Mouse (Mus musculus) heart, postnatal 25 days (tissue): Measurements from ENCODE around the gene Ssbp2. TPM values are rescaled to one million over a fixed set of nuclear protein-coding genes. Genes with fewer than 3 reads are reported as not detected.

Source experiments
- microRNA-seq: library from miRNA; unstranded; fragments of <30 nt; microRNA quantifications from one replicate; pipeline ENCODE4 v1.2.0, GENCODE M21; 2022
- total RNA-seq, 2 experiments: library from RNA; stranded (reverse); gene quantifications; 2 replicates each; pipeline ENCODE4 v1.2.3; 2021

Ssbp2 gene
- total RNA-seq, 2 experiments from 2014 or later = 43.3 to 48.1 TPM

Small RNA genes lying within 50 kb of the gene (microRNA-seq; reads per million reads assigned to microRNA genes)
- gene Gm27656 = not detected

Other genes starting within 250 kb of the Ssbp2 start
- 10 to 100 TPM; 24.1 to 25.1 TPM for gene Atg10, start 236.3 kb upstream of the Ssbp2 start, total RNA-seq